Mouse (Mus musculus): Measurements from ENCODE around the gene Fam13a. TPM values are rescaled to one million over a fixed set of nuclear protein-coding genes. Genes with fewer than 3 reads are reported as not detected.
A peak's percentile ranks its signal among the peaks of the same experiment; 100 is the strongest.

The Fam13a gene
- polyA plus RNA-seq (2014; fragmentation: Nextera tagmentation; extraction: Ambion mirVana), result 8.9 and 9.0 TPM in 2 replicates

GRCm38 (mm10) chr6:59024164-59024724, at the start of gene Fam13a:
TSS of gene Fam13a (minus strand) at chr6:59024549.
- Histone ChIP-seq H3K27me3 (ENCODE audit: control insufficient read depth, insufficient read depth, low read length) (no peaks in the 10 kb centered on the region), H3K36me3 (ENCODE audit: control insufficient read depth, insufficient read depth, low read length) (no peaks in the 10 kb centered on the region), H3K4me2 (ENCODE audit: low read length) (peak within 1 kb of the TSS; percentile 71), H3K9me3 (ENCODE audit: control insufficient read depth, low read length) (no peaks in the 10 kb centered on the region), H3K4me3 (ENCODE audit: control insufficient read depth in 1 of 2, insufficient read depth in 1 of 2, low read depth in 1 of 2, low read length in 2 of 2) (peak within 1 kb of the TSS; percentile 55 to 63), H3K4me1 (ENCODE audit: control insufficient read depth in 2 of 2, insufficient read depth in 2 of 2, low read length in 2 of 2) (peaks cover 3 to 8% of the 10 kb centered on the region in 2 experiments; a peak in 3 of 4 replicates), H3K27ac (replicated peaks in 1 of 2; ENCODE audit: control insufficient read depth in 1 of 2, insufficient read depth in 1 of 2, low read depth in 2 of 2, low read length in 2 of 2) (peak within 1 kb of the TSS; percentile 67 to 71), H3K9ac (ENCODE audit: low read length) (peak within 1 kb of the TSS; percentile 67)
- WGBS, result 0% methylated on average over 16 of the region's 16 CpGs
- peak; percentile 98 for ATAC-seq (ENCODE audit: insufficient number of reproducible peaks, insufficient read depth, low FRiP score, low read depth)

- Histone ChIP-seq H3K4me1 (ENCODE audit: control insufficient read depth in 2 of 2, insufficient read depth in 2 of 2, low read length in 2 of 2) (no peaks in the 10 kb centered on the region), H3K27ac (replicated peaks in 1 of 2; ENCODE audit: control insufficient read depth in 1 of 2, insufficient read depth in 1 of 2, low read depth in 2 of 2, low read length in 2 of 2) (no peak overlapping the region), H3K27me3 (ENCODE audit: control insufficient read depth, insufficient read depth, low read length) (no peaks in the 10 kb centered on the region), H3K4me2 (ENCODE audit: low read length) (no peak overlapping the region), H3K36me3 (ENCODE audit: control insufficient read depth, insufficient read depth, low read length) (no peaks in the 10 kb centered on the region), H3K9me3 (ENCODE audit: control insufficient read depth, low read length) (0 out of 2 replicates have a peak, but pooled peaks cover 3% of the 10 kb centered on the region), H3K9ac (ENCODE audit: low read length) (no peak overlapping the region), H3K4me3 (ENCODE audit: control insufficient read depth in 1 of 2, insufficient read depth in 1 of 2, low read depth in 1 of 2, low read length in 2 of 2) (no peak overlapping the region)
- 78% methylated on average over 5 of the region's 5 CpGs for WGBS
- no peak for ATAC-seq (ENCODE audit: insufficient number of reproducible peaks, insufficient read depth, low FRiP score, low read depth)
Observed at GRCm38 (mm10) chr6:59072096-59073060, 48.0 kb upstream of the Fam13a start.

- no peak for ATAC-seq (ENCODE audit: insufficient number of reproducible peaks, insufficient read depth, low FRiP score, low read depth)
- H3K27me3 ChIP-seq (ENCODE audit: control insufficient read depth, insufficient read depth, low read length), result no peaks in the 10 kb centered on the region
- H3K27ac ChIP-seq (replicated peaks in 1 of 2; ENCODE audit: control insufficient read depth in 1 of 2, insufficient read depth in 1 of 2, low read depth in 2 of 2, low read length in 2 of 2), result no peak overlapping the region
- H3K4me2 ChIP-seq (ENCODE audit: low read length), result no peak overlapping the region
- H3K9ac ChIP-seq (ENCODE audit: low read length), result no peak overlapping the region
- 84% methylated on average over 3 of the region's 3 CpGs for WGBS
- 0 out of 2 replicates have a peak, but pooled peaks cover 3% of the 10 kb centered on the region for H3K9me3 ChIP-seq (ENCODE audit: control insufficient read depth, low read length)
- no peaks in the 10 kb centered on the region for H3K4me1 ChIP-seq (ENCODE audit: control insufficient read depth in 2 of 2, insufficient read depth in 2 of 2, low read length in 2 of 2)
- H3K4me3 ChIP-seq (ENCODE audit: control insufficient read depth in 1 of 2, insufficient read depth in 1 of 2, low read depth in 1 of 2, low read length in 2 of 2), result no peak overlapping the region
- H3K36me3 ChIP-seq (ENCODE audit: control insufficient read depth, insufficient read depth, low read length), result no peaks in the 10 kb centered on the region
Observed at GRCm38 (mm10) chr6:59071691-59072090, 47.3 kb upstream of the Fam13a start.

GRCm38 (mm10) chr6:59068187-59068586, 43.8 kb upstream of the Fam13a start:
- no peak for ATAC-seq (ENCODE audit: insufficient number of reproducible peaks, insufficient read depth, low FRiP score, low read depth)
- Histone ChIP-seq H3K9me3 (ENCODE audit: control insufficient read depth, low read length) (no peaks in the 10 kb centered on the region), H3K27ac (replicated peaks in 1 of 2; ENCODE audit: control insufficient read depth in 1 of 2, insufficient read depth in 1 of 2, low read depth in 2 of 2, low read length in 2 of 2) (no peak overlapping the region), H3K27me3 (ENCODE audit: control insufficient read depth, insufficient read depth, low read length) (no peaks in the 10 kb centered on the region), H3K9ac (ENCODE audit: low read length) (no peak overlapping the region), H3K4me2 (ENCODE audit: low read length) (no peak overlapping the region), H3K36me3 (ENCODE audit: control insufficient read depth, insufficient read depth, low read length) (no peaks in the 10 kb centered on the region), H3K4me3 (ENCODE audit: control insufficient read depth in 1 of 2, insufficient read depth in 1 of 2, low read depth in 1 of 2, low read length in 2 of 2) (no peak overlapping the region), H3K4me1 (ENCODE audit: control insufficient read depth in 2 of 2, insufficient read depth in 2 of 2, low read length in 2 of 2) (no peaks in the 10 kb centered on the region)
- 84% methylated on average over 5 of the region's 5 CpGs for WGBS

DNA sequence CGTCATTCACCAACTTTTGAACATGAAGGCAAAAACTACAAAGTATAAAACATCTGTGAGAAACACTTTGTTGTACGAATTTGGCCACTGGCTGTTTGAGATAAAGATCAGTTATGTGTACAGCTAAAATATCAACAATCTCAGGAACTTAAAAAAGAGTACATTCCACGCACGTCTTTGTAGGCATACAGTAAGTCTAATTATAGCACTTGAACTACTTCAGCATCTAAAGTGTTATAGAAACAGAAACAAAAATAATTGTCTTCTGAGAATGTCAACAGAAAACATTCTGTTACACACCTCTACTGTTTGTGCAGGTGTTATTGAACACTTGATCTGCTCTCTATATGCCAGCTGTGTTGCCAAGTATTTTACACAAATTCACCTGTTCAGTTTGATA, 40.1 kb upstream of the Fam13a start:
- H3K4me1 ChIP-seq (ENCODE audit: control insufficient read depth in 2 of 2, insufficient read depth in 2 of 2, low read length in 2 of 2), result no peaks in the 10 kb centered on the region
- no peaks in the 10 kb centered on the region; the same call in 1 of the 2 replicates for H3K9me3 ChIP-seq (ENCODE audit: control insufficient read depth, low read length)
- H3K36me3 ChIP-seq (ENCODE audit: control insufficient read depth, insufficient read depth, low read length), result no peaks in the 10 kb centered on the region
- no peak overlapping the region for H3K4me2 ChIP-seq (ENCODE audit: low read length)
- H3K27me3 ChIP-seq (ENCODE audit: control insufficient read depth, insufficient read depth, low read length), result no peaks in the 10 kb centered on the region
- H3K4me3 ChIP-seq (ENCODE audit: control insufficient read depth in 1 of 2, insufficient read depth in 1 of 2, low read depth in 1 of 2, low read length in 2 of 2), result no peak overlapping the region
- 48% methylated on average over 4 of the region's 4 CpGs for WGBS
- no peak overlapping the region for H3K9ac ChIP-seq (ENCODE audit: low read length)
- H3K27ac ChIP-seq (replicated peaks in 1 of 2; ENCODE audit: control insufficient read depth in 1 of 2, insufficient read depth in 1 of 2, low read depth in 2 of 2, low read length in 2 of 2), result no peak overlapping the region
- ATAC-seq (ENCODE audit: insufficient number of reproducible peaks, insufficient read depth, low FRiP score, low read depth), result no peak

GRCm38 (mm10) chr6:59053232-59053631, 28.9 kb upstream of the Fam13a start:
- ATAC-seq (ENCODE audit: insufficient number of reproducible peaks, insufficient read depth, low FRiP score, low read depth), result no peak
- no peak overlapping the region for H3K27ac ChIP-seq (replicated peaks in 1 of 2; ENCODE audit: control insufficient read depth in 1 of 2, insufficient read depth in 1 of 2, low read depth in 2 of 2, low read length in 2 of 2)
- no peaks in the 10 kb centered on the region for H3K4me1 ChIP-seq (ENCODE audit: control insufficient read depth in 2 of 2, insufficient read depth in 2 of 2, low read length in 2 of 2)
- 81% methylated on average over 2 of the region's 2 CpGs for WGBS
- no peaks in the 10 kb centered on the region for H3K9me3 ChIP-seq (ENCODE audit: control insufficient read depth, low read length)
- no peaks in the 10 kb centered on the region for H3K27me3 ChIP-seq (ENCODE audit: control insufficient read depth, insufficient read depth, low read length)
- H3K4me2 ChIP-seq (ENCODE audit: low read length), result no peak overlapping the region
- no peak overlapping the region for H3K4me3 ChIP-seq (ENCODE audit: control insufficient read depth in 1 of 2, insufficient read depth in 1 of 2, low read depth in 1 of 2, low read length in 2 of 2)
- H3K36me3 ChIP-seq (ENCODE audit: control insufficient read depth, insufficient read depth, low read length), result no peaks in the 10 kb centered on the region
- no peak overlapping the region for H3K9ac ChIP-seq (ENCODE audit: low read length)

GRCm38 (mm10) chr6:59039719-59040118, 15.4 kb upstream of the Fam13a start:
- Histone ChIP-seq H3K9me3 (ENCODE audit: control insufficient read depth, low read length) (no peaks in the 10 kb centered on the region), H3K36me3 (ENCODE audit: control insufficient read depth, insufficient read depth, low read length) (no peaks in the 10 kb centered on the region), H3K27me3 (ENCODE audit: control insufficient read depth, insufficient read depth, low read length) (no peaks in the 10 kb centered on the region), H3K4me2 (ENCODE audit: low read length) (no peak overlapping the region), H3K4me3 (ENCODE audit: control insufficient read depth in 1 of 2, insufficient read depth in 1 of 2, low read depth in 1 of 2, low read length in 2 of 2) (no peak overlapping the region), H3K4me1 (ENCODE audit: control insufficient read depth in 2 of 2, insufficient read depth in 2 of 2, low read length in 2 of 2) (no peaks in the 10 kb centered on the region), H3K27ac (replicated peaks in 1 of 2; ENCODE audit: control insufficient read depth in 1 of 2, insufficient read depth in 1 of 2, low read depth in 2 of 2, low read length in 2 of 2) (no peak overlapping the region), H3K9ac (ENCODE audit: low read length) (no peak overlapping the region)
- WGBS, result 79% methylated on average over 1 of the region's 1 CpGs
- no peak for ATAC-seq (ENCODE audit: insufficient number of reproducible peaks, insufficient read depth, low FRiP score, low read depth)
